Mouse (Mus musculus) CD8-positive naive resting alpha-beta T cell, adult 2 months (primary cell): ENCODE results near the gene Tubgcp5.

Experiments
- DNase-seq, 2 experiments: peaks; one replicate each; pipeline ENCODE4 v3.0.0; 2022; ENCODE audit warnings: low read depth in 2 of 2, low spot score in 2 of 2

The Tubgcp5 gene

DNA sequence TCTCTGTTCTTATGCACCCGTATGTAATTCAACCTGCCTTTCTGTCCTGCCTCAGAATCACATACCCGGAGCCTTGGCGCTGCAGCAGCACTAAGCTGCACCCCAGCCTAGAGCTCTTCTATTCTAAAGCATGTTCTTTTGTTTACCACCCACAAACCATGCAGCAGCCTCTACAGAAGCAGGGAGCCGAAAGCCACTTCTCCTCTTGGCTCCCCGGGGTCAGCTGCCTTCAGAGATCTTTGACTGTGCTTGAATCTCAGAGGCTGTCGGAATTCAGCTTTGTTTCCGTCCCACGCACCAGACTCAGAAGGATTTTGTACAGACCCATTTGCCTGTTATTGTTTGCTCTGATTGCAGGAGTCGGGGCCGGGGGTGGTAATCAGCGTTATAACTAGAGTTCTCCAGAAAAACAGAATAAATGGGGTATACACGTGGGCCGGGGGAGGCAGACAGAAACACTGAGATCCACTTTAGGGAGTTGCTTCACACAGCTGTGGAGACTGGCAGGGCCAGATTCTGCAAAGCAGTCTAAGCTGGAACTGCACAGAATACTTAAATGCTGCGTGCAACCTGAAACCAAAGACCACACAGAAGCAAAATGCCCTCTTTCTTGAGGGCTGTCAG, 56.1 kb downstream of the Tubgcp5 start:
- no peak for DNase-seq

DNA sequence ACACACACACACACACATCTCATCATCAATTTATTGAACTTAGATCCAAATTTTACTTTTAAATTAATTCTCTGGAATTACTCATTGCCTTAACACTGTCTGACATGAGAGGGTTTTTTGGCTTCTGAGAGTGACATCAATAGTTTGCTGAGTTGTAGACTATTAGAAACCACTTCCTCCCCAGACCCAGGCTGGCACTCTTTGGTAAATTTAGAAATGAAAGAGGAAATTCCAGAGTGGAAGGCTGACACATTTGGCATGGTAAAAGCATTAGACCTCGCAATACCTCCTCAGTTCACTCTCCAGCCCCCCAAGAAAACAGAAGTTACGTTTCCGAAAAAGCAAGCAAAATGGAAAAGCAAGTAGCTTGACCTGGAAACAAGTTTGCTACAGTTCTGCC, 58.8 kb downstream of the Tubgcp5 start:
- DNase-seq = no peak

DNA sequence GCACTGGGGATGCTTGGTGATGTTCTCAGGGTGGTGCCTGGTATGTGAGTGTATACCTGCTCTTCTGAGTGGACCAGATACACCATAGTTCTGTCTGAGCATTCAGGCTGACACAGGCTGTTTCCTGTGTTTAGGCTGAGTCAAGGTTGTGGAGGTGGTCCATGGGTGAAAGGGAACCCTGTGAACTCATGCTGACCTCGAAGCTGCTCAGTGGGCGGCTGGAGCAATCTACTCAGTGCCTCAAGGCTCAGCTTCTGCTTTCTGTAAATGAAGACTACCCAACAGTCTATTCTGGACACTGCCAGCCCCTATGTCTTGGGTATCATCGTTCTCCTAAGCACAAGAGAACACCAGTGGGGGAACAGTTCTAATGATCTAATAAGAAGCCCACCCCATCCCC, 61.6 kb downstream of the Tubgcp5 start:
- no peak for DNase-seq

GRCm38 (mm10) chr7:55856741-55857140, 62.8 kb downstream of the Tubgcp5 start:
- no peak for DNase-seq

GRCm38 (mm10) chr7:55857729-55858128, 63.8 kb downstream of the Tubgcp5 start:
- no peak for DNase-seq

DNA sequence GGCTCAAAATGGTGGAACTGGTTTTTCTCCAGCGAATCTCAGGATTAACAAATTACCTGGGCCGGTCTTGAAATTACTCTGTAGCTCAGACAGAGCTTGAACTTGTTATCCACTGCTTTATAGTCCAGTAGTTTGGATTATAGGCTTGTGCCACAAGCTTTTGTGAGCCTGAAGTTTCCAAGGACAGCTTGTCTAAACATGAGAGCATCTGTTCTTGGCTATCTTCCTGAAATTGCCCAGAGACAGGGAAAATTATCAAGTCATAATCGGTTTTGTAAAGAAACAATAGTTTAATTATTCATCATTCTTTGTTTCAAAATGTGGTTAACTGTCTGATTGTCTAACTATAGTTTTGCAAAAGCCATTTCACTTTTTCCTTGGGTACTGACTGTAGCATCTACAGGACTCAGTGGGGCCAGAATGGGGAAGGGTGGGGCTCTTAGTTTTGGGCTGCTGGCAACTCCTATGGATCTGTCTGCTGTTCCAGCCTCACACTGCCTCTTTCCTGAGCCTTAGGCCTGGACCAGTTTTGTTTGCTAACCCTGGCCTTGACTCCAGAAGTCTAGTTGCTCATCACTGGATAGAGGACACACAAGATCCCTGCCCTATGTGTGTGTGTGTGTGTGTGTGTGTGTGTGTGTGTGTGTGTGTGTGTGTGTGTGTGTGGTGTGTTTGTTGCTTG, 65.0 kb downstream of the Tubgcp5 start:
- no peak for DNase-seq

DNA sequence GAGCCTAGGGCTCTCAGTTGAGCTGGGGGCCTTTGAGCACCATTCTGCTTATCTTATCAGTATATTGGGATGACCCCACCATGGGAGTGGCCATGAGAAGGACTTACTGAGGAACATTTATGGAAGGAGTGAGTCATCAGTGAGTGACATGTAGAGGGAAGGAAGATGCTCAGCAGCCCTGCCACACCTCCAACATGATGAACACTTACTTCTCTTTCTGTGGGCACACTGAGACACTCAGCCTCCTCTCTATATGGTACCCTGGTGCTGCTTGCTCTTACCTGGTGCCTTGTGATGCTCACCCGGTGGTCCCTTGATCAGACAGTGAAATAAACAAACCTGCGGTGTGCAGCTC, 65.5 kb downstream of the Tubgcp5 start:
- DNase-seq = no peak

DNA sequence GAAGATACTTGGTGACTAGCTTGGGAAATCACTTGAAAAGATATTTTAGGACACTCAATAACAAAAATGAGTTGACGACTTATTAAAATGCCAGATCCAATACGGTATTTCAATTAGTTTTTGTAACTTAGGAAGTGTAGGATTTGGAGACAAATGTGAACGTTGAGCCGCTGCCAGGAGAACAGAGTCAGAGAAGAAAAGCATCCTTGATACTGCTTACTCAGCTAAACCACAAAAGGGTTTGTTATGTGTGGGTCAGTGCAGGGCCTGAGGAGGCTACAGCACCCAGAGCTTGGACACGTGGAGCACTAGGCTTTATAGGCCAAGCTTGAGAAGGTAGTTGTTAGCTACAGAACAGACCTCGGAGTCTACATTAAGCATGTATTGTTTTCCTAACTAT, 66.0 kb downstream of the Tubgcp5 start:
- no peak for DNase-seq

- no peak for DNase-seq
Observed at GRCm38 (mm10) chr7:55861175-55861574, 67.2 kb downstream of the Tubgcp5 start.

DNA sequence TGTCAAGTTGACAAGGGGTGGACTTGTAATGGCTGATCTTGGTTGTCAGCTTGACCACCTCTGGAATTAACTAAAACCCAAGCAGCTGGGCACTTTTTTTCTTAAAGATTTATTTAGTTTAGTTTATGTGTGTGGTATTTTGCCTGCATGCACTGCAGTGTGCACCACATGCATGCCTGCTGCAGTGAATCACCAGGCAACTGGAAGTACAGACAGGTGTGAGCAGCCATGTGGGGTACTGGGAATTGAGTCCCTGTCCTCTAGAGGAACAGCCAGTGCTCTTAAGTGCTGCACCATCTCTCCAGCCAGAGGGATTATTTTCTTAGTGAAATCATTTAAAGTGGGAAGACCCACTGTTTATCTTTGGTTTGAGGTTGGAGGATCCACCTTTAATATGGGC, 71.1 kb downstream of the Tubgcp5 start:
- no peak for DNase-seq

DNA sequence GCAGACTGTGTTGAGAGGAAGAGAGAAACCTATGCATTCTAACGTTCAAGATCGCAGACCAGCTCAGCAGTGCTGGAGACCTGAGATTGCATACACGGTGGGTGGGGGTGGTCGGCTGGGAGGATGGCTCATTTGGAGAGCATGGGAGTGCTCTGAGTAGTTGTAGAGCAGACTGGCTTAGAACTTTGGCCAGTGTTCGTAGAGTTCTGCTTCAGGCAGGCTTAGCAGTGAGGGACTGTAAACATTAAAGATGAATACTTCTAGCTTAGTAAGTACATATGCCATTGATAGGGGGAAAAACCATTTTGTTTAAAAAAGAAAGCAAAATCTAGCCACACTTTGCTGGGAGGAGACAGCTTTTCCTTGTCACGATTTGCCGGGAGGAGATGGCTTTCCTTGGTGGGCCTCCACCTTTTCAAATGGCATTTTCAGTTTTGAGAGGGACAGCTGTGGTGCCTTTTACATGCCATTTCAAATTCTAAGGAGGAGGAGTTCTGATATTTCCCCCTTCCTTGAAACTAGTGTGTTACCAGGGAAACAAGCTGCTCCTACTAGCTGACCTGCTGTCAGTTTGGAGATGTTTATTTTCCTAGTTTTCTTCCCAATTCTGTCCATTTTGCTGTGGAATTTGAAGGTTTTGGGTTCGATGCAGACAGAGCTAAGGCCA, 71.9 kb downstream of the Tubgcp5 start:
- no peak for DNase-seq

DNA sequence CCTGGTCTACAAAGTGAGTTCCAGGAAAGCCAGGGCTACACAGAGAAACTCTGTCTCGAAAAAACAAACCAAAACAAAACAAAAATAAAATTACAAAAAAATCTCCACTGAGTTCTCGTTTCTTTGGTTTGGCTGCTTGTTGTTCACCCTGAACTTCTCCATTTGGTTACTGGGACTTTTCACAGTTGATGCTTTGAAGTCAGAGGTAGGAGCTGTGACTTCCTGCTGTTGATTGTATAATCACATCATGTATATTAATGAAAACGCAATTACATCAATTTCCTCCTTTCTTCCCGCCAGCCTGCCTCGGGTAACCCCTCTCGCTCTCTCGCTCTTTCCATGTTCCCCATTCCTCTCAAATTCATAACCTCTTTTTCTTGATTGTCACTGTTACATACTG, 74.3 kb downstream of the Tubgcp5 start:
- DNase-seq = no peak

GRCm38 (mm10) chr7:55869220-55869619, 75.3 kb downstream of the Tubgcp5 start:
- DNase-seq = no peak

- no peak for DNase-seq
Observed at GRCm38 (mm10) chr7:55870340-55871020, 76.5 kb downstream of the Tubgcp5 start.

DNA sequence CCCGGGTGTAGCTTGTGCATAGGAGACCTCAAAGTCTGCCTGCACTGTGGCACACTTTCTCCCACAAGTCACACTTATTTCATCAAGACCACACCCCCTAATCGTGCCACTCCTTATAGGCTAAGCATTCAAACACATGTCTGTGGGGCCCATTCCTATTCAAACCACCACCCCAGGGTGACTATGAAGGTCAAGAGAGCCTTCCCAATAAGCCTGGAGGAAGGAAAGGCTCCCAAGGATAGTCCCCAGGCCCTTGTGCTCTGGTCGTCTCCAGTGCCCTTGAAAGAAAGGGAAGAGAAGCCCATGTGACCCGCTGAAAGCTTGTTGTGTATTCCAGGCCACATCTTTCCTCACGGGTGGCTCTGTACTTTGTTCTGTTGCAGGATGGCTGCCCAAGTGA, 77.5 kb downstream of the Tubgcp5 start:
- DNase-seq = no peak

GRCm38 (mm10) chr7:55874703-55875102, 80.7 kb downstream of the Tubgcp5 start:
- no peak for DNase-seq

- no peak for DNase-seq
Observed at GRCm38 (mm10) chr7:55877721-55878120, 83.8 kb downstream of the Tubgcp5 start.

- no peak for DNase-seq
Observed at GRCm38 (mm10) chr7:55880882-55881281, 86.9 kb downstream of the Tubgcp5 start.
